Mouse (Mus musculus): ENCODE results near the gene Uimc1.

DNA sequence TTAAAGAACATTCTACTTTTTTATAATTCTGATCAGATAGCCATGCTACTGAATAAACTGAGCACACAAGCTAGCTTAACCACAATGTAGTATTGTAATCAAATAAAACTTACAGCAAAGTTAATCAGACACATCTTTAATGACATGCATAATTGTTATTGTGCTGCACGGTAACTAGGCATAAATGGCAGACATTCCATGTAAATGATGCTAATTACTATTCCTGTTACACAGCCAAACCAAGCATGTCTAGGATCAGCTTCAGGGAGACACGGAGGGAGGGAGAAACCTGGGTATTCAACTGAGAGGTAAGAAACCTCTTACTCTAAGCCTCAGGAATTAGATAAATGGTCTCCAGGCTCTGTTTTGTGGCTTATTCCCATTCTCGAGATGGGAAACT is 52.4 kb downstream of the Uimc1 start:
- TF ChIP-seq POLR2AphosphoS2 (IDR thresholded peaks at IDR 0.05; ENCODE audit: insufficient read length, low read depth) (no peak), MYOG (IDR thresholded peaks at IDR 0.05; ENCODE audit: control insufficient read depth in 1 of 3, insufficient read depth in 1 of 3, insufficient read length in 2 of 3, low read depth in 2 of 3) (no peak), TCF12 (IDR thresholded peaks at IDR 0.05; ENCODE audit: insufficient read depth, poor library complexity, severe bottlenecking) (no peak), E2F4 (IDR thresholded peaks at IDR 0.05; ENCODE audit: insufficient read depth) (no peak), POLR2A (IDR thresholded peaks at IDR 0.05; ENCODE audit: insufficient read length, low read depth) (no peak), REST (IDR thresholded peaks at IDR 0.05; ENCODE audit: insufficient read depth, insufficient read length) (no peak)
